Mouse (Mus musculus): Measurements from ENCODE around the gene Sucla2. TPM values are rescaled to one million over a fixed set of nuclear protein-coding genes. Genes with fewer than 3 reads are reported as not detected.

The Sucla2 gene
- 10 to 100 TPM; 34.6 to 43.1 TPM for total RNA-seq (2023)

DNA sequence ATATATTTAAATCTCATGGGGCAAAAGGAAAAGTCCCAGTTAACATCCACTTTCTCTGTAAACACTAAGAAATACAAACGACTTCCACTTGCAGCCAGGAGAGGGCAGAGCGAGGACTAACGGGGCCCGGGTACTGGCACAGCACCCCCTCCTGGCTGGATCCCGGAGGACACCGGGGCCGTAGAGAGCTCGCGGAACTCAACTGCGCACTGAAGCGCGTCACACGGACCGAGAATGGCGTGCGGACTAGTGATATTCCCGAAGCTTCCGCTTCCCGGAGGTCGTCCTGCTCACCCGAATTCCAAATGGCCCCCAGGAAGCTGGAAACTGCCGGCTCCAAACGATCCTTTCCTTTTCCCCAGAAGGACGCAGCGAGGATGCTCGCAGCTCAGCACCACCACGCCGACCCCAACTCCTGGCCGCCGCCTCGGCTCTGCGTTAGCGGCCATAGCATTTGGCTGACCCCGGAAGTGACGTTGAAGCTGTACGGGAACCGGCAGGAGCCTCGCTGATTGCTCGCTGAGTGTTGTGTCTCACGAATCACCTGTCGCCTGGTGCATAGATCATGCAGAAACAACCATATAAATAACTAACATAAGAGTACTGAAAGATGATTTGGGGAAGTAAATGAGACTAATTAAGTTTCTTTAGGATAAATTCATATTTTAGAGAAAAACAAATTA is at the start of gene Sucla2:
Gene Sucla2, plus strand, starts transcription at position 554 of the 683 bp plus-strand sequence.

DNA sequence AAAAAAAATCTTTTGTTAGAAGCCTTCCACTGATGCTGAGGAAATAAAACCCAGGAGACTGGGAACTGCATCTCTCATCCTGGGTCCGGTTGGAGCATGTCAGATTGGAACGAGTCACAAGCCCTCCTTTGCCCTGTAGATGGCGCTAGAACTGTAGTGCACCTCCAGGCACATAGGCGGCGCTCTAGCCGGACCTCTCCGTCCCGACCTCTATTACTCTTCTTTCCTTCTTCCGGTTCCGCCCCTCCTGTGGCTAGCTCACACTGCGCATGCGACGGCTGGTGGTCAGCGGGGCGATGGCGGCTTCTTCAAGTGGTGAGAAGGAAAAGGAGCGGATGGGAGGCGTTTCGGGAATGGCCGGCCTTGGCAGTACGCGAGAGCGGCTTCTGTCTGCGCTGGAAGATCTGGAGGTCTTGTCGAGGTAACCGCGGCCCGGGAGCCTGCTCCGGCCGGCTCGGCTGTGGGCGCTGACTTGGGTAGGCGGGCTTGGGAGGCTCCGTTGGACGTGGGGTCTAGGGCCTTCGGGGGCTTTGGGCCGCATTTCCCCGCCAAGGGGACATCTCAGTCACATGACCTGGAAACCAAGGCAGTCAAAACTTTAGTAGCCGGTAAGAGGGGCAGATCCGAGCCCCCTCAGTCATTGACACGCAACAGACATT is 15.2 kb upstream of the Sucla2 start, which contains the start of gene Med4:
Gene Med4, plus strand, starts transcription at position 261 of the 659 bp plus-strand sequence.

DNA sequence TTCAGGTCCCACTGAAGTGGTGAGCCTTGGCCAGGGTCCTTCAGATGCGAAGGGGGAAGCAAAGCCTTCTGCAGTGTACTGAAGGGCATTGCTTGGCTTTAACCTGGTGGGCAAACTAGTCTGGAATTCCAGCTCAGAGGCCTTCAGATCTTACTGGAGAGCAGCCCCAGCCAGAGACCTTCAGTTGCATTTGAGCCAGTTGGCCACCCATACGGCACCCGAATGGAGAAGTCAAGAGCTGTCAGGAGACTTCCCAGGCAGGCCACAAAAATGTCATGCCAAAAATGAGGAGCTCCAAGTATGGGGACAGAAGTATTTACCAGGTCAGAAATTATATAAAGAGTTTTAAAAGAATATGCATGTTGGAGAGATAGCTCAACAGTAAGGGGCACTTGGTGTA is 22.9 kb downstream of the Sucla2 start, which contains the start of gene Nudt15:
Gene Nudt15, minus strand, starts transcription at position 192 of the 400 bp plus-strand sequence.

Other genes starting within 250 kb of the Sucla2 start
- 100 to 1,000 TPM; 103 TPM for gene Rb1, start 199.5 kb upstream of the Sucla2 start, total RNA-seq (2023)
- 1,000 to 10,000 TPM; 1,356 to 1,434 TPM for gene Itm2b, start 140.0 kb upstream of the Sucla2 start, total RNA-seq (2023)
- 10 to 100 TPM; 30.3 to 30.5 TPM for gene Med4, start 15.3 kb upstream of the Sucla2 start, total RNA-seq (2023)
- 1 to 10 TPM; 3.2 to 5.1 TPM for gene Nudt15, start 22.9 kb downstream of the Sucla2 start, total RNA-seq (2023)
- gene Gm21750, start 135.9 kb downstream of the Sucla2 start, total RNA-seq (2023), result not detected